Mouse (Mus musculus) retina, embryonic 14.5 days (tissue): Measurements from ENCODE around the gene Bcl7b.

Experiments
- DNase-seq: peaks from one replicate; pipeline ENCODE4 v3.0.0-alpha.2; 2015; ENCODE audit warnings: low spot score

The Bcl7b gene

GRCm38 (mm10) chr5:135169479-135169878 is 1.4 kb downstream of the Bcl7b start:
- no peak for DNase-seq

- DNase-seq, result no peak
Observed at GRCm38 (mm10) chr5:135171688-135172220, 3.7 kb downstream of the Bcl7b start.

- DNase-seq, result no peak
Observed at GRCm38 (mm10) chr5:135172986-135173385, 4.9 kb downstream of the Bcl7b start.

- DNase-seq, result no peak
Observed at GRCm38 (mm10) chr5:135175086-135175485, 7.0 kb downstream of the Bcl7b start.

- no peak for DNase-seq
Observed at GRCm38 (mm10) chr5:135178523-135178922, 10.4 kb downstream of the Bcl7b start.

- no peak for DNase-seq
Observed at GRCm38 (mm10) chr5:135178996-135179395, 10.9 kb downstream of the Bcl7b start.

- DNase-seq, result no peak
Observed at GRCm38 (mm10) chr5:135179616-135180015, 11.5 kb downstream of the Bcl7b start.

- DNase-seq, result no peak
Observed at GRCm38 (mm10) chr5:135180796-135181195, 12.7 kb downstream of the Bcl7b start.

- DNase-seq, result no peak
Observed at GRCm38 (mm10) chr5:135181776-135182175, 13.7 kb downstream of the Bcl7b start.

- DNase-seq, result no peak
Observed at GRCm38 (mm10) chr5:135183131-135183861, 15.2 kb downstream of the Bcl7b start.

- DNase-seq, result no peak
Observed at GRCm38 (mm10) chr5:135185016-135185415, 16.9 kb downstream of the Bcl7b start.

- DNase-seq, result peak; percentile 66
Observed at GRCm38 (mm10) chr5:135185596-135185995, 17.5 kb downstream of the Bcl7b start.

GRCm38 (mm10) chr5:135186231-135186620 is 18.1 kb downstream of the Bcl7b start:
- no peak for DNase-seq

GRCm38 (mm10) chr5:135186621-135187348 is 18.7 kb downstream of the Bcl7b start, which contains the start of gene Baz1b:
Baz1b (plus strand) TSS chr5:135187264.
- DNase-seq, result peak; percentile 98

GRCm38 (mm10) chr5:135187349-135188213 is 19.5 kb downstream of the Bcl7b start:
- DNase-seq, result no peak

- DNase-seq, result no peak
Observed at GRCm38 (mm10) chr5:135188214-135188554, 20.1 kb downstream of the Bcl7b start.

GRCm38 (mm10) chr5:135189281-135190022 is 21.4 kb downstream of the Bcl7b start:
- DNase-seq, result no peak

- DNase-seq, result peak; percentile 83
Observed at GRCm38 (mm10) chr5:135191620-135192019, 23.5 kb downstream of the Bcl7b start.

- no peak for DNase-seq
Observed at GRCm38 (mm10) chr5:135192431-135192830, 24.3 kb downstream of the Bcl7b start.

GRCm38 (mm10) chr5:135196367-135196766 is 28.3 kb downstream of the Bcl7b start:
- DNase-seq, result no peak

- DNase-seq, result no peak
Observed at GRCm38 (mm10) chr5:135202763-135203162, 34.7 kb downstream of the Bcl7b start.

GRCm38 (mm10) chr5:135208197-135208596 is 40.1 kb downstream of the Bcl7b start:
- DNase-seq, result peak; percentile 22
